Mouse (Mus musculus): Measurements from ENCODE around the gene Tmem141.
A peak's percentile ranks its signal among the peaks of the same experiment; 100 is the strongest.

Tmem141 gene

GRCm38 (mm10) chr2:25577951-25578795, 43.6 kb downstream of the Tmem141 start:
- DNase-seq (ENCODE audit: low read depth), result no peak

- DNase-seq (ENCODE audit: low read depth), result peak; percentile 66
These were observed 44.6 kb downstream of the Tmem141 start for GRCm38 (mm10) chr2:25576965-25577891.

- DNase-seq (ENCODE audit: low read depth), result peak; percentile 27
These were observed 45.6 kb downstream of the Tmem141 start for GRCm38 (mm10) chr2:25576028-25576850.

- DNase-seq (ENCODE audit: low read depth), result peak; percentile 62
These were observed 46.3 kb downstream of the Tmem141 start for GRCm38 (mm10) chr2:25575432-25576027.

- DNase-seq (ENCODE audit: low read depth), result peak; percentile 98
These were observed 47.0 kb downstream of the Tmem141 start, which contains the start of the genes Mamdc4 and Phpt1 for GRCm38 (mm10) chr2:25574579-25575431. TSS of gene Mamdc4 (minus strand) at chr2:25574845. TSS of gene Phpt1 (minus strand) at chr2:25575224.

DNA sequence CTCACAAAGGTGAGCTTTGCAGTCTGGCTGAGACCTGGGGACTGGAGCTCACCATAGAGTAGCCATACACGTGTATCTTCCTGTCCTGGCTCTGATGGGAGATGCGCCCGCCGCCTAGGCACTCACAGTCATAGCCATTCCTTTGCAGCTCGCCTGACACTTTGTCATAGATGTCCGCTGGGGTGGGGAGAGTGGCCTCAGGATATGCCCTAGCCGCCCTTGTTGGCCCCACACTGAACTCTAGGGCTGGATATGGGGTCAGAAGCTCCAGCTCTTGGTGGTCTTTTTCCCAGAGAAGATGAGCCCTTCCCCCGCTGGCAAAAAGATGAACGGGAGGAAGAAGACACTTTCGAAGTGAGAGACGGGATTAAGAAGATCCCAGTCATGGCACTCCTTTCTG, 47.7 kb downstream of the Tmem141 start:
- no peak for DNase-seq (ENCODE audit: low read depth)

- no peak for DNase-seq (ENCODE audit: low read depth)
These were observed 48.7 kb downstream of the Tmem141 start for GRCm38 (mm10) chr2:25573068-25573467.

GRCm38 (mm10) chr2:25571221-25571620, 50.6 kb downstream of the Tmem141 start:
- no peak for DNase-seq (ENCODE audit: low read depth)

Measured in naive thymus-derived CD4-positive, alpha-beta T cell, adult 2 months (primary cell).